In genomic region chr15:81809550-81809949, GRCm38 (mm10) we compare ENCODE assay signal across 7 mouse cellular contexts. TPM values are rescaled to one million over a fixed set of nuclear protein-coding genes. Genes with fewer than 3 reads are reported as not detected.
DNase-seq lines count a peak whose midpoint lies in the region; ATAC-seq and TF ChIP-seq lines count a peak whose summit lies in the region.

No protein-coding gene starts in this region.

- H3K79me2 ChIP-seq in liver, adult 2 months (ENCODE audit: control insufficient read depth, insufficient read depth, low read length): peaks cover 9% of the 10 kb centered on the region; the same call in 1 of the 2 replicates

- no peak overlapping the region for H3K9ac ChIP-seq in liver, adult 2 months (ENCODE audit: low read depth, low read length)
- H3K9ac ChIP-seq in forebrain, embryonic 11.5 days (ENCODE audit: low read length): peak overlapping the region; percentile 6; the same call in 1 of the 2 replicates
- H3K9ac ChIP-seq in limb, embryonic 15.5 days: 0 out of 2 replicates have a peak overlapping the region, but pooled peaks have one; percentile 23
- 0 out of 2 replicates have a peak overlapping the region, but pooled peaks have one; percentile 52 for H3K9ac ChIP-seq in stomach, embryonic 14.5 days (replicated peaks; ENCODE audit: low read depth, low read length)

- TF ChIP-seq POLR2A in liver, adult 2 months (IDR thresholded peaks at IDR 0.05; ENCODE audit: extremely low read depth, insufficient read depth, low read length): no peak

- no peak overlapping the region for H3K4me3 ChIP-seq in liver, adult 2 months (ENCODE audit: insufficient read depth, low read depth, low read length)
- no peak overlapping the region for H3K4me3 ChIP-seq in forebrain, embryonic 11.5 days (ENCODE audit: low read depth, low read length)
- H3K4me3 ChIP-seq in limb, embryonic 15.5 days: peak overlapping the region; percentile 82
- peak overlapping the region; percentile 69; the same call in 1 of the 2 replicates for H3K4me3 ChIP-seq in stomach, embryonic 14.5 days (ENCODE audit: low read depth, low read length)

- WGBS in liver, adult 2 months: 59% methylated on average over 1 of the region's 1 CpGs
- WGBS in forebrain, embryonic 11.5 days: 66% methylated on average over 1 of the region's 1 CpGs
- WGBS in limb, embryonic 15.5 days: 28% methylated on average over 1 of the region's 1 CpGs
- 31% methylated on average over 1 of the region's 1 CpGs for WGBS in stomach, embryonic 14.5 days

- ATAC-seq in forebrain, embryonic 11.5 days (replicated peaks; ENCODE audit: low FRiP score): no peak
- no peak for ATAC-seq in limb, embryonic 15.5 days (ENCODE audit: insufficient number of reproducible peaks, low FRiP score, low TSS enrichment, low read depth)
- ATAC-seq in stomach, embryonic 14.5 days (ENCODE audit: insufficient number of reproducible peaks, insufficient read depth, low FRiP score, low read depth): no peak

- H3K36me3 ChIP-seq in liver, adult 2 months (ENCODE audit: control insufficient read depth, insufficient read depth, low read length): peaks cover 6% of the 10 kb centered on the region; the same call in 1 of the 2 replicates
- H3K36me3 ChIP-seq in forebrain, embryonic 11.5 days (ENCODE audit: control insufficient read depth, insufficient read depth, low read length): no peaks in the 10 kb centered on the region
- no peaks in the 10 kb centered on the region for H3K36me3 ChIP-seq in limb, embryonic 15.5 days
- no peaks in the 10 kb centered on the region for H3K36me3 ChIP-seq in stomach, embryonic 14.5 days (ENCODE audit: control insufficient read depth, insufficient read depth, low read length)

- H3K4me2 ChIP-seq in forebrain, embryonic 11.5 days (ENCODE audit: low read depth, low read length, severe bottlenecking): peak overlapping the region; percentile 91; the same call in 1 of the 2 replicates
- peak overlapping the region; percentile 82; the same call in 1 of the 2 replicates for H3K4me2 ChIP-seq in limb, embryonic 15.5 days
- peak overlapping the region; percentile 77 for H3K4me2 ChIP-seq in stomach, embryonic 14.5 days (replicated peaks; ENCODE audit: low read depth, low read length)

- no peaks in the 10 kb centered on the region for H3K9me3 ChIP-seq in forebrain, embryonic 11.5 days (ENCODE audit: control insufficient read depth, low read length)
- H3K9me3 ChIP-seq in limb, embryonic 15.5 days: no peaks in the 10 kb centered on the region
- no peaks in the 10 kb centered on the region for H3K9me3 ChIP-seq in stomach, embryonic 14.5 days (ENCODE audit: control insufficient read depth, low read depth, low read length)

- peaks cover 49% of the 10 kb centered on the region for H3K4me1 ChIP-seq in liver, adult 2 months (ENCODE audit: control insufficient read depth, insufficient read depth, low read length)
- peaks cover 8% of the 10 kb centered on the region; the same call in 1 of the 2 replicates for H3K4me1 ChIP-seq in forebrain, embryonic 11.5 days (replicated peaks; ENCODE audit: control insufficient read depth, insufficient read depth, low read length)
- peaks cover 55% of the 10 kb centered on the region for H3K4me1 ChIP-seq in limb, embryonic 15.5 days
- H3K4me1 ChIP-seq in stomach, embryonic 14.5 days (ENCODE audit: control insufficient read depth, insufficient read depth, low read length): peaks cover 18% of the 10 kb centered on the region; the same call in 1 of the 2 replicates

- no peak for TF ChIP-seq CTCF in liver, adult 2 months (IDR thresholded peaks at IDR 0.05; ENCODE audit: low read depth, low read length)

- H3K27ac ChIP-seq in liver, adult 2 months (replicated peaks; ENCODE audit: insufficient read depth, low read depth, low read length): peak overlapping the region; percentile 37
- no peak overlapping the region for H3K27ac ChIP-seq in forebrain, embryonic 11.5 days (ENCODE audit: low read depth, low read length)
- H3K27ac ChIP-seq in limb, embryonic 15.5 days: peak overlapping the region; percentile 93
- peak overlapping the region; percentile 95 for H3K27ac ChIP-seq in stomach, embryonic 14.5 days (ENCODE audit: low read length)

- no peaks in the 10 kb centered on the region for H3K27me3 ChIP-seq in liver, adult 2 months (ENCODE audit: control insufficient read depth, insufficient read depth, low read length)
- H3K27me3 ChIP-seq in forebrain, embryonic 11.5 days (ENCODE audit: control insufficient read depth, insufficient read depth, low read length): no peaks in the 10 kb centered on the region
- no peaks in the 10 kb centered on the region for H3K27me3 ChIP-seq in limb, embryonic 15.5 days
- H3K27me3 ChIP-seq in stomach, embryonic 14.5 days (ENCODE audit: control insufficient read depth, insufficient read depth, low read length): no peaks in the 10 kb centered on the region

- DNase-seq in liver, adult 2 months (ENCODE audit: extremely low read depth, low read depth, low spot score): peak; percentile 54
- no peak for DNase-seq in liver
- DNase-seq in forebrain, embryonic 11.5 days (ENCODE audit: low spot score): no peak
- no peak for DNase-seq in layer of hippocampus, postnatal 25 days (ENCODE audit: extremely low spot score in 1 of 2, low spot score in 1 of 2)
- no peak for DNase-seq in cerebellum, adult 11 months

RNA-seq across cellular contexts. Expression of gene Tef, which starts 7.3 kb away (rescaled TPM):
- 156 and 163 TPM in 2 replicates for total RNA-seq in liver, adult 2 months (2014; rRNA removed)
- 34.6 and 35.0 TPM in 2 replicates for polyA plus RNA-seq in liver, adult 2 months (2012; rRNA removed)
- 16.8 and 17.4 TPM in 2 replicates for polyA plus RNA-seq in forebrain, embryonic 11.5 days (2014; fragmentation: Nextera tagmentation; extraction: Ambion mirVana)
- polyA plus RNA-seq in limb, embryonic 15.5 days (2015; fragmentation: Nextera tagmentation; extraction: Ambion mirVana): 28.9 and 30.7 TPM in 2 replicates
- 23.7 and 25.6 TPM in 2 replicates for polyA plus RNA-seq in stomach, embryonic 14.5 days (2014; fragmentation: Nextera tagmentation; extraction: Ambion mirVana)
- 100 to 1,000 TPM; 237 to 266 TPM for total RNA-seq in layer of hippocampus, postnatal 25 days (2021)

RNA-seq across cellular contexts. Expression of gene Tob2, which starts 49.0 kb away (rescaled TPM):
- 15.8 and 25.6 TPM in 2 replicates for total RNA-seq in liver, adult 2 months (2014; rRNA removed)
- polyA plus RNA-seq in liver, adult 2 months (2012; rRNA removed): 20.9 and 21.6 TPM in 2 replicates
- polyA plus RNA-seq in forebrain, embryonic 11.5 days (2014; fragmentation: Nextera tagmentation; extraction: Ambion mirVana): 22.1 and 23.6 TPM in 2 replicates
- 29.8 and 32.1 TPM in 2 replicates for polyA plus RNA-seq in limb, embryonic 15.5 days (2015; fragmentation: Nextera tagmentation; extraction: Ambion mirVana)
- polyA plus RNA-seq in stomach, embryonic 14.5 days (2014; fragmentation: Nextera tagmentation; extraction: Ambion mirVana): 24.5 and 25.1 TPM in 2 replicates
- 10 to 100 TPM; 27.7 to 34.1 TPM for total RNA-seq in layer of hippocampus, postnatal 25 days (2021)

Comparison
In these comparisons a context has a peak if more than half of its experiments do, and no peak if none do; other contexts are left out.
1. H3K4me3 ChIP-seq: peak in limb, embryonic 15.5 days (single experiment) and stomach, embryonic 14.5 days (single experiment); none in liver, adult 2 months (single experiment) and forebrain, embryonic 11.5 days (single experiment).
2. Peak in every context shown above with its lines, with median percentiles within 50 percentile points of each other: H3K4me2 ChIP-seq.